Mouse (Mus musculus) layer of hippocampus, postnatal 36 days (tissue): ENCODE data around the gene Serpina3c. TPM values are rescaled to one million over a fixed set of nuclear protein-coding genes. Genes with fewer than 3 reads are reported as not detected.
"Not testable (repeated sequence)": the region's sequence is repeated elsewhere in the genome, so short reads cannot be mapped to it uniquely, and the experiment has no call there.

Experiments used
- DNase-seq, 2 experiments: peaks; one replicate each; pipeline ENCODE4 v3.0.0; 2022
- total RNA-seq, 2 experiments: library from RNA; stranded (reverse); gene quantifications; 2 replicates each; pipeline ENCODE4 v1.2.3; 2021

Gene Serpina3c
- total RNA-seq, 2 experiments from 2014 or later: 0.23 to 0.45 TPM

- DNase-seq: not testable (repeated sequence)
Observed at GRCm38 (mm10) chr12:104112333-104112732, 41.3 kb downstream of the Serpina3c start, which contains the start of gene Serpina3a. Gene Serpina3a (plus strand): TSS chr12:104112724.

DNA sequence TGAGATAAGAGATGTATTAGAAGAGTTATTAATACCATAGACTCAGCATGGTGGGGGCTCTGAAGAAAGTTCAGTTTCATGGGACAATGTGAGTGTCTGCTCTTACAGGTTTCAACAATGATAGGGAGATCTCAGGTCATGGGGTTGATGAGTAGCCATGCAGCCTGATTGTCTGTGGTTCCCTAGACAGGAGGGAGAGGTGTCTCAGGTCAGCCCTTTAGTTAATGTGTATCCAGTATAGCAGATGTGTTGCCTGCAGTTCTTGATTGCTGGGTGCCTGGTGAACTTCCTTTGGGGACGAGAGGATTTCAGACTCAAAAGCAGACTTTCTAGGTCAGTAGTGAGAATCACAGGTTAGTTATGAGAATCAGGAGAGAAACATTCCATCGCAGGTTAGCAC lies 45.2 kb downstream of the Serpina3c start:
- no peak for DNase-seq

DNA sequence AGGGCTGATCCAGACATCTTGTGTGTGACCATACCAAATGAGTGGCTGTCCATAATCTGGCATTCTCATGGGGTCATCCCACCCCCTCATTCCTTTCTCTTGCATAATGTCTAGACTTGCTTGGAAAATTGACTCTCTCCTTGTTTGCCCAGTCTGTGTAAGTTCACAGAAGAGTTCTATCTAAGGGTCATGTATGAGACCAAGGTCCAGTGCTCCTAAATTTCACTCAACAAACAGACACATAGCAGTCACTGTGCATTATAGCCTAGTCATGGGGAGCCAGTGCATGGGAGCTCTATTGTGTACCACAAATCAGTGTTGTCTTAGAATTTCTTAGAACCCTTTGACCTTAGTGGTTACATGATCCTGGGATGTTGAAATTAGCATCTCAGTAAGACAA lies 46.8 kb downstream of the Serpina3c start:
- no peak for DNase-seq

- no peak for DNase-seq
Observed at GRCm38 (mm10) chr12:104105847-104106246, 47.8 kb downstream of the Serpina3c start.

GRCm38 (mm10) chr12:104100768-104101167 lies 52.9 kb downstream of the Serpina3c start, which contains the start of gene Serpina5:
Gene Serpina5 (plus strand): TSS chr12:104101113.
- no peak for DNase-seq

Other genes starting within 250 kb of the Serpina3c start
- not detected for gene Serpina1c, start 249.0 kb downstream of the Serpina3c start, total RNA-seq
- gene Serpina1e, start 194.9 kb downstream of the Serpina3c start, total RNA-seq: not detected
- gene Serpina11, start 163.9 kb downstream of the Serpina3c start, total RNA-seq: not detected
- gene Serpina9, start 140.1 kb downstream of the Serpina3c start, total RNA-seq: under 1 TPM in 1 of 2 experiments, not detected in 1; 0.37 TPM
- gene Serpina12, start 109.4 kb downstream of the Serpina3c start, total RNA-seq: under 1 TPM in 1 of 2 experiments, not detected in 1; 0.12 TPM
- not detected for gene Serpina5, start 52.8 kb downstream of the Serpina3c start, total RNA-seq
- not detected for gene Serpina3a, start 41.1 kb downstream of the Serpina3c start, total RNA-seq
- gene Serpina3b, start 25.9 kb downstream of the Serpina3c start, total RNA-seq: not detected
- gene Serpina3f, start 60.7 kb upstream of the Serpina3c start, total RNA-seq: under 1 TPM in 1 of 2 experiments, not detected in 1; 0.78 TPM
- gene Serpina3g, start 82.4 kb upstream of the Serpina3c start, total RNA-seq: 1 to 10 TPM; 1.6 to 3.4 TPM
- 1 to 10 TPM in 1 of 2 experiments, not detected in 1; 1.2 TPM for gene Serpina3i, start 109.3 kb upstream of the Serpina3c start, total RNA-seq
- gene Serpina3j, start 160.7 kb upstream of the Serpina3c start, total RNA-seq: not detected
- gene Serpina3k, start 184.6 kb upstream of the Serpina3c start, total RNA-seq: not detected
- under 1 TPM; 0.30 to 0.47 TPM for gene Serpina3m, start 184.6 kb upstream of the Serpina3c start, total RNA-seq